Comparison of ENCODE assay signal across 8 mouse cellular contexts in genomic region chr2:165886857-165887628, GRCm38 (mm10). TPM values are rescaled to one million over a fixed set of nuclear protein-coding genes. Genes with fewer than 3 reads are reported as not detected.
DNase-seq lines count a peak whose midpoint lies in the region; ATAC-seq and TF ChIP-seq lines count a peak whose summit lies in the region.

No protein-coding gene starts in this region.

- H3K36me3 ChIP-seq in lung, embryonic 14.5 days (ENCODE audit: insufficient read depth), result no peaks in the 10 kb centered on the region
- no peaks in the 10 kb centered on the region for H3K36me3 ChIP-seq in limb, embryonic 11.5 days (ENCODE audit: control insufficient read depth, insufficient read depth, low read length)

- ATAC-seq in lung, embryonic 14.5 days (ENCODE audit: insufficient read depth), result no peak
- no peak for ATAC-seq in limb, embryonic 11.5 days (ENCODE audit: insufficient number of reproducible peaks, low FRiP score, low TSS enrichment, low read depth)

- no peak overlapping the region for H3K4me3 ChIP-seq in lung, embryonic 14.5 days (ENCODE audit: low read depth, low read length)
- no peak overlapping the region for H3K4me3 ChIP-seq in limb, embryonic 11.5 days (ENCODE audit: low read depth, low read length)

- intact Hi-C loops in heart, postnatal 10 days (cut with DNase I), result no loop called here

- H3K27ac ChIP-seq in lung, embryonic 14.5 days (ENCODE audit: low read depth), result peak overlapping the region; percentile 100
- peak overlapping the region; percentile 98 for H3K27ac ChIP-seq in limb, embryonic 11.5 days (replicated peaks; ENCODE audit: low read depth, low read length)

- H3K4me1 ChIP-seq in lung, embryonic 14.5 days (ENCODE audit: insufficient read depth), result peaks cover 58% of the 10 kb centered on the region
- H3K4me1 ChIP-seq in limb, embryonic 11.5 days (ENCODE audit: control insufficient read depth, insufficient read depth, low read length), result peaks cover 69% of the 10 kb centered on the region

- no peaks in the 10 kb centered on the region for H3K27me3 ChIP-seq in lung, embryonic 14.5 days (ENCODE audit: insufficient read depth, low read length)
- no peaks in the 10 kb centered on the region for H3K27me3 ChIP-seq in limb, embryonic 11.5 days (ENCODE audit: control insufficient read depth, insufficient read depth, low read length)

- DNase-seq in lung, embryonic 14.5 days, result peak; percentile 61
- DNase-seq in lung, postnatal 25 days (ENCODE audit: low spot score), result no peak
- DNase-seq in cerebellum, postnatal 36 days, result peak; percentile 21 to 50
- peak; percentile 58 to 65 for DNase-seq in heart, postnatal 10 days
- DNase-seq in limb, embryonic 11.5 days (ENCODE audit: low spot score), result peak; percentile 67
- peak; percentile 69 for DNase-seq in retina, embryonic 14.5 days (ENCODE audit: low spot score)
- DNase-seq in frontal cortex, postnatal 10 days (ENCODE audit: low spot score in 2 of 2), result no peak
- DNase-seq in layer of hippocampus, adult 9-11 months, result no peak

- WGBS in lung, embryonic 14.5 days, result 8% methylated on average over 25 of the region's 25 CpGs
- 7% methylated on average over 25 of the region's 25 CpGs for WGBS in limb, embryonic 11.5 days

- peak overlapping the region; percentile 38 for H3K9ac ChIP-seq in lung, embryonic 14.5 days
- H3K9ac ChIP-seq in limb, embryonic 11.5 days (ENCODE audit: low read length), result peak overlapping the region; percentile 44; the same call in 1 of the 2 replicates

- no peaks in the 10 kb centered on the region for H3K9me3 ChIP-seq in lung, embryonic 14.5 days (ENCODE audit: low read depth, low read length)
- no peaks in the 10 kb centered on the region for H3K9me3 ChIP-seq in limb, embryonic 11.5 days (ENCODE audit: control insufficient read depth, low read length)

- peak overlapping the region; percentile 32; the same call in 1 of the 2 replicates for H3K4me2 ChIP-seq in lung, embryonic 14.5 days
- H3K4me2 ChIP-seq in limb, embryonic 11.5 days (ENCODE audit: low read depth, severe bottlenecking), result peak overlapping the region; percentile 14; the same call in 1 of the 2 replicates

- no peak for TF ChIP-seq CTCF in lung, embryonic 14.5 days (IDR thresholded peaks at IDR 0.05; ENCODE audit: low read depth)

RNA-seq across cellular contexts. Expression of gene Zmynd8, which starts 11.8 kb away (rescaled TPM):
- polyA plus RNA-seq in lung, embryonic 14.5 days (2014; fragmentation: Nextera tagmentation; extraction: Ambion mirVana), result 40.5 and 46.0 TPM in 2 replicates
- total RNA-seq in heart, postnatal 10 days (2021), result 10 to 100 TPM; 48.7 to 55.5 TPM
- 43.5 and 46.9 TPM in 2 replicates for polyA plus RNA-seq in limb, embryonic 11.5 days (2014; fragmentation: Nextera tagmentation; extraction: Ambion mirVana)

Comparison
In these comparisons a context has a peak if more than half of its experiments do, and no peak if none do; other contexts are left out.
1. DNase-seq: peak in lung, embryonic 14.5 days (single experiment), cerebellum, postnatal 36 days (2 of 2), heart, postnatal 10 days (2 of 2), limb, embryonic 11.5 days (single experiment) and retina, embryonic 14.5 days (single experiment); none in lung, postnatal 25 days (single experiment), frontal cortex, postnatal 10 days (0 of 2) and layer of hippocampus, adult 9-11 months (single experiment).